Mouse (Mus musculus) spleen, adult 18-20 months (tissue): ENCODE measurements around the gene Nanos1.
A peak's percentile ranks its signal among the peaks of the same experiment; 100 is the strongest.

Source experiments
- DNase-seq, 2 experiments: peaks; one replicate each; pipeline ENCODE4 v3.0.0; 2022; ENCODE audit warnings: mixed read lengths in 2 of 2

Nanos1 gene

GRCm38 (mm10) chr19:60755438-60756191 is at the start of gene Nanos1:
Gene Nanos1 (plus strand): TSS chr19:60755987.
- peak; percentile 83 to 89 for DNase-seq

- no peak for DNase-seq
Observed at GRCm38 (mm10) chr19:60709193-60709900, 46.4 kb upstream of the Nanos1 start.

GRCm38 (mm10) chr19:60710196-60710595 is 45.6 kb upstream of the Nanos1 start:
- no peak for DNase-seq

GRCm38 (mm10) chr19:60712577-60712976 is 43.2 kb upstream of the Nanos1 start:
- DNase-seq, result no peak

- no peak for DNase-seq
Observed at GRCm38 (mm10) chr19:60716381-60716780, 39.4 kb upstream of the Nanos1 start.

GRCm38 (mm10) chr19:60730281-60730852 is 25.4 kb upstream of the Nanos1 start:
- DNase-seq, result peak in 1 of 2 experiments; percentile 35

GRCm38 (mm10) chr19:60731299-60731698 is 24.5 kb upstream of the Nanos1 start:
- no peak for DNase-seq

- no peak for DNase-seq
Observed at GRCm38 (mm10) chr19:60731966-60732365, 23.8 kb upstream of the Nanos1 start.

- DNase-seq, result no peak
Observed at GRCm38 (mm10) chr19:60740560-60740959, 15.2 kb upstream of the Nanos1 start.

- DNase-seq, result no peak
Observed at GRCm38 (mm10) chr19:60743767-60744547, 11.8 kb upstream of the Nanos1 start.

- DNase-seq, result no peak
Observed at GRCm38 (mm10) chr19:60747801-60748200, 8.0 kb upstream of the Nanos1 start.

- DNase-seq, result peak; percentile 55 to 60
Observed at GRCm38 (mm10) chr19:60756192-60757098, 658 bp downstream of the Nanos1 start.

- no peak for DNase-seq
Observed at GRCm38 (mm10) chr19:60757099-60757785, 1.5 kb downstream of the Nanos1 start.

- no peak for DNase-seq
Observed at GRCm38 (mm10) chr19:60758896-60759835, 3.4 kb downstream of the Nanos1 start.

- no peak for DNase-seq
Observed at GRCm38 (mm10) chr19:60773366-60773765, 17.6 kb downstream of the Nanos1 start.

- DNase-seq, result no peak
Observed at GRCm38 (mm10) chr19:60782034-60782433, 26.2 kb downstream of the Nanos1 start.

GRCm38 (mm10) chr19:60784712-60785111 is 28.9 kb downstream of the Nanos1 start:
- no peak for DNase-seq

GRCm38 (mm10) chr19:60787465-60788150 is 31.8 kb downstream of the Nanos1 start:
- DNase-seq, result no peak

GRCm38 (mm10) chr19:60788214-60788960 is 32.6 kb downstream of the Nanos1 start:
- no peak for DNase-seq
